Mouse (Mus musculus): ENCODE data around the gene Cdcp1.

Gene Cdcp1

GRCm38 (mm10) chr9:123215621-123216440 is at the start of gene Cdcp1:
TSS of gene Cdcp1 (minus strand) at chr9:123216038.
- peak; percentile 44 for DNase-seq (ENCODE audit: low spot score)

GRCm38 (mm10) chr9:123260611-123261021 is 44.8 kb upstream of the Cdcp1 start, which contains the start of gene Tmem158:
TSS of gene Tmem158 (minus strand) at chr9:123260764.
- peak; percentile 71 for DNase-seq (ENCODE audit: low spot score)

- DNase-seq (ENCODE audit: low spot score) = peak; percentile 27
Observed at GRCm38 (mm10) chr9:123259896-123260610, 44.2 kb upstream of the Cdcp1 start.

GRCm38 (mm10) chr9:123259461-123259895 is 43.6 kb upstream of the Cdcp1 start:
- peak; percentile 72 for DNase-seq (ENCODE audit: low spot score)

GRCm38 (mm10) chr9:123258796-123259195 is 43.0 kb upstream of the Cdcp1 start:
- DNase-seq (ENCODE audit: low spot score) = no peak

GRCm38 (mm10) chr9:123255736-123256135 is 39.9 kb upstream of the Cdcp1 start:
- DNase-seq (ENCODE audit: low spot score) = no peak

- DNase-seq (ENCODE audit: low spot score) = no peak
Observed at GRCm38 (mm10) chr9:123247992-123248391, 32.2 kb upstream of the Cdcp1 start.

GRCm38 (mm10) chr9:123245146-123245545 is 29.3 kb upstream of the Cdcp1 start:
- no peak for DNase-seq (ENCODE audit: low spot score)

GRCm38 (mm10) chr9:123243988-123244387 is 28.1 kb upstream of the Cdcp1 start:
- DNase-seq (ENCODE audit: low spot score) = no peak

GRCm38 (mm10) chr9:123241191-123241590 is 25.4 kb upstream of the Cdcp1 start:
- DNase-seq (ENCODE audit: low spot score) = no peak

GRCm38 (mm10) chr9:123240751-123241150 is 24.9 kb upstream of the Cdcp1 start:
- DNase-seq (ENCODE audit: low spot score) = no peak

GRCm38 (mm10) chr9:123240271-123240670 is 24.4 kb upstream of the Cdcp1 start:
- DNase-seq (ENCODE audit: low spot score) = no peak

GRCm38 (mm10) chr9:123239651-123240050 is 23.8 kb upstream of the Cdcp1 start:
- DNase-seq (ENCODE audit: low spot score) = no peak

- no peak for DNase-seq (ENCODE audit: low spot score)
Observed at GRCm38 (mm10) chr9:123238256-123239045, 22.6 kb upstream of the Cdcp1 start.

GRCm38 (mm10) chr9:123237739-123238138 is 21.9 kb upstream of the Cdcp1 start:
- peak; percentile 17 for DNase-seq (ENCODE audit: low spot score)

GRCm38 (mm10) chr9:123235621-123236020 is 19.8 kb upstream of the Cdcp1 start:
- no peak for DNase-seq (ENCODE audit: low spot score)

- no peak for DNase-seq (ENCODE audit: low spot score)
Observed at GRCm38 (mm10) chr9:123229826-123230225, 14.0 kb upstream of the Cdcp1 start.

- DNase-seq (ENCODE audit: low spot score) = no peak
Observed at GRCm38 (mm10) chr9:123228671-123229070, 12.8 kb upstream of the Cdcp1 start.

- DNase-seq (ENCODE audit: low spot score) = no peak
Observed at GRCm38 (mm10) chr9:123227106-123227750, 11.4 kb upstream of the Cdcp1 start.

- DNase-seq (ENCODE audit: low spot score) = no peak
Observed at GRCm38 (mm10) chr9:123224863-123225431, 9.1 kb upstream of the Cdcp1 start.

- DNase-seq (ENCODE audit: low spot score) = no peak
Observed at GRCm38 (mm10) chr9:123219826-123220225, 4.0 kb upstream of the Cdcp1 start.

Data from urinary bladder, postnatal 25 days (tissue).